Mouse (Mus musculus) forebrain, embryonic 11.5 days (tissue): Measurements from ENCODE around the gene Ccr1l1. TPM values are rescaled to one million over a fixed set of nuclear protein-coding genes. Genes with fewer than 3 reads are reported as not detected.
"Not testable (repeated sequence)": the region's sequence is repeated elsewhere in the genome, so short reads cannot be mapped to it uniquely, and the experiment has no call there.

Source experiments
- ATAC-seq: fragments of 200-750 bp; cut with Nextera tagmentation; replicated peaks from 2 replicates; pipeline ENCODE4 v1.8.0; 2017; ENCODE audit warnings: moderate TSS enrichment; ENCODE audit not compliant: low FRiP score
- DNase-seq: peaks from one replicate; pipeline ENCODE4 v3.0.0-alpha.2; 2017; ENCODE audit warnings: low spot score
- H3K27ac ChIP-seq: fragments of 300-500 bp; sonication (generic); 2 replicates; pipeline ENCODE4 v1.5.1; 2014; ENCODE audit warnings: low read depth, low read length
- H3K27me3 ChIP-seq: fragments of 300-500 bp; sonication (generic); 2 replicates; pipeline ENCODE4 v1.6.1; 2014; ENCODE audit warnings: mild to moderate bottlenecking, low read length, mixed read lengths; ENCODE audit not compliant: control insufficient read depth, insufficient read depth
- H3K36me3 ChIP-seq: fragments of 300-500 bp; sonication (generic); 2 replicates; pipeline ENCODE4 v1.6.1; 2014; ENCODE audit warnings: mild to moderate bottlenecking, low read length, moderate library complexity, mixed read lengths; ENCODE audit not compliant: control insufficient read depth, insufficient read depth
- H3K4me1 ChIP-seq: fragments of 300-500 bp; sonication (generic); replicated peaks from 2 replicates; pipeline ENCODE4 v1.6.1; 2014; ENCODE audit warnings: low read length, mixed read lengths; ENCODE audit not compliant: control insufficient read depth, insufficient read depth
- H3K4me2 ChIP-seq: fragments of 300-500 bp; sonication (generic); 2 replicates; pipeline ENCODE4 v1.6.1; 2014; ENCODE audit warnings: low read depth, mild to moderate bottlenecking, low read length, moderate library complexity, mixed read lengths; ENCODE audit not compliant: severe bottlenecking
- H3K4me3 ChIP-seq: fragments of 300-500 bp; sonication (generic); 2 replicates; pipeline ENCODE4 v1.5.1; 2014; ENCODE audit warnings: low read depth, low read length
- H3K9ac ChIP-seq: fragments of 300-500 bp; sonication (generic); 2 replicates; pipeline ENCODE4 v1.6.1; 2014; ENCODE audit warnings: low read length
- H3K9me3 ChIP-seq: fragments of 300-500 bp; sonication (generic); 2 replicates; pipeline ENCODE4 v1.6.1; 2016; ENCODE audit warnings: low read length, mixed read lengths; ENCODE audit not compliant: control insufficient read depth
- whole genome bisulfite sequencing: fragments of 180-500 bp; shearing (Covaris S2); extraction: QIAGEN DNeasy Blood & Tissue Kit; methylation state at CpG from one replicate; pipeline ENCODE4 v1.1.7; 2014; 5-methylcytosine and 5-hydroxymethylcytosine counted together
- polyA plus RNA-seq: library from polyadenylated mRNA; unstranded; fragments of >200 nt; fragmentation: Nextera tagmentation; extraction: Ambion mirVana; gene quantifications from 2 replicates; pipeline ENCODE4 v1.2.1, GENCODE M21; 2014

Ccr1l1 gene
- polyA plus RNA-seq, 1 experiment from 2014 or later, result not detected

DNA sequence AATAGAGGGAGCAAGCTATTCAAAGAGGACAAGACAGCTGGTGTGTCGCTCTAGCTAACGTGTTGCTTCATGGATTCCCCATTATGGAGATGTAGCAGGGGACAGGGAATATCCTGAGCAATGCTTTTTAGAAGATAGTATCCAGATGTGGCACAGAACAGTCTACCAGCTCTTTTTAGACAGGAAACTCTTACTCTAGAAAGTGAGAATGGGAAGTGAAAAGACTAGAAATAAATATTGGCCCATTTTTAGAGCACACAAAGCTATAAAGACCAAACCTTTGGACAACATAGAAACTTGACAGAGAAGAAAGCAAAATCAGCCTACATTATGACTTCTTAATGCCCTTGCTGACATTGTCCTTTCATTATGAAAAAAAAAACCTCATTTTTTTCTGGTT lies 2.6 kb downstream of the Ccr1l1 start:
- H3K36me3 ChIP-seq, result no peaks in the 10 kb centered on the region
- no peak overlapping the region for H3K9ac ChIP-seq
- no peaks in the 10 kb centered on the region for H3K27me3 ChIP-seq
- WGBS, result 80% methylated on average over 2 of the region's 2 CpGs
- H3K27ac ChIP-seq, result no peak overlapping the region
- ATAC-seq (no peak), DNase-seq (no peak)
- H3K9me3 ChIP-seq, result no peaks in the 10 kb centered on the region
- H3K4me2 ChIP-seq, result no peak overlapping the region
- H3K4me3 ChIP-seq, result no peak overlapping the region
- H3K4me1 ChIP-seq, result no peaks in the 10 kb centered on the region

- H3K27me3 ChIP-seq, result no peaks in the 10 kb centered on the region
- no peak within 1 kb of the TSS for H3K27ac ChIP-seq
- H3K9ac ChIP-seq, result no peak within 1 kb of the TSS
- H3K9me3 ChIP-seq, result no peaks in the 10 kb centered on the region
- WGBS, result 96% methylated on average over 1 of the region's 1 CpGs
- ATAC-seq, result no peak
- H3K4me3 ChIP-seq, result no peak within 1 kb of the TSS
- no peak for DNase-seq
- no peak within 1 kb of the TSS for H3K4me2 ChIP-seq
- no peaks in the 10 kb centered on the region for H3K4me1 ChIP-seq
- no peaks in the 10 kb centered on the region for H3K36me3 ChIP-seq
These were observed 9.8 kb downstream of the Ccr1l1 start, which contains the start of gene Ccr1 for GRCm38 (mm10) chr9:123968290-123968912. Ccr1 (minus strand) TSS chr9:123968692.

- not testable (repeated sequence) for H3K9me3 ChIP-seq, DNase-seq, H3K4me3 ChIP-seq, H3K4me1 ChIP-seq, H3K27ac ChIP-seq, H3K4me2 ChIP-seq, H3K36me3 ChIP-seq, H3K9ac ChIP-seq, ATAC-seq, H3K27me3 ChIP-seq
- WGBS, result 87% methylated on average over 1 of the region's 4 CpGs
These were observed 11.2 kb downstream of the Ccr1l1 start for GRCm38 (mm10) chr9:123966858-123967495.

DNA sequence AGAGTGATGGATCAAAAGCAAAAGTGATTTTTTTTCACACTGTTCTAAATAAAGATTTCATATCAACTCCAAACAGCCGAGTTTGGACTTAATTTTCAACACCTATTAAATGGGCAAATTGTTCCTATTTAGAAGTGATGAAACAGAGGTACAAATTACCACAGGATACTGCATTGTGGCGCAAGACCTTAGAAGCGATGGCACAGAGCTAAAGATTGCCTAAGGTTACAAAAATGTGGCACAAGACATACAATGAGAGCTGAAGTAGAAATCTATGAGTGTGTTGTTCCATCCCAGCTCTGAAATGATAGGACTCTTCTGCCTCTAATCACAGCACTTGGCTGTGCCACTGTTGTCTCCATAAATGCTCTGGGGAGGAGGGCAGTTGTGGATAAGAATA lies 13.4 kb downstream of the Ccr1l1 start:
- ATAC-seq (no peak), DNase-seq (no peak)
- H3K27me3 ChIP-seq, result no peaks in the 10 kb centered on the region
- H3K9ac ChIP-seq, result no peak overlapping the region
- no peak overlapping the region for H3K4me3 ChIP-seq
- H3K9me3 ChIP-seq, result no peaks in the 10 kb centered on the region
- H3K4me2 ChIP-seq, result no peak overlapping the region
- no peak overlapping the region for H3K27ac ChIP-seq
- no peaks in the 10 kb centered on the region for H3K36me3 ChIP-seq
- WGBS, result 86% methylated on average over 3 of the region's 3 CpGs
- H3K4me1 ChIP-seq, result no peaks in the 10 kb centered on the region

DNA sequence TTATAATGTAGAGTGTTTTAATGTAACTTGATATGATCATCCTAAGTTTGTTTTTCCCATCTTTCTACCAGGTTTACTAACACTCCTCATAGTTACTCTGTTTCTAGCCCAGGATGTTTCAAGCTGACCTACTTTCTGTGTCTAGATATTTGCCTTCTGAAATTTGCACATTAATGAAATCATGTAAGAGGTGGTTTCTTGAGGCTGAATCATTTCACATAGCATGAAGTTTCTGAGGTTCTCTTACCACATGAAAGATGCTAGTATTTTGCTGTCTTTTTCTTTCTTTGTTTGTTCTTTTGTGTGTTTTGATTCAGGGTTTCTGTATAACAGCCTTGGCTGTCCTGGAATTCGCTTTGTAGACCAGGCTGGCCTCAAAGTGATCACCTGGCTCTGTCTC lies 18.0 kb downstream of the Ccr1l1 start:
- Histone ChIP-seq H3K4me2 (no peak overlapping the region), H3K9me3 (no peaks in the 10 kb centered on the region), H3K27me3 (no peaks in the 10 kb centered on the region), H3K27ac (no peak overlapping the region), H3K36me3 (no peaks in the 10 kb centered on the region), H3K4me3 (no peak overlapping the region), H3K9ac (no peak overlapping the region), H3K4me1 (no peaks in the 10 kb centered on the region)
- WGBS, result 95% methylated on average over 1 of the region's 1 CpGs
- DNase-seq, result no peak
- ATAC-seq, result no peak

DNA sequence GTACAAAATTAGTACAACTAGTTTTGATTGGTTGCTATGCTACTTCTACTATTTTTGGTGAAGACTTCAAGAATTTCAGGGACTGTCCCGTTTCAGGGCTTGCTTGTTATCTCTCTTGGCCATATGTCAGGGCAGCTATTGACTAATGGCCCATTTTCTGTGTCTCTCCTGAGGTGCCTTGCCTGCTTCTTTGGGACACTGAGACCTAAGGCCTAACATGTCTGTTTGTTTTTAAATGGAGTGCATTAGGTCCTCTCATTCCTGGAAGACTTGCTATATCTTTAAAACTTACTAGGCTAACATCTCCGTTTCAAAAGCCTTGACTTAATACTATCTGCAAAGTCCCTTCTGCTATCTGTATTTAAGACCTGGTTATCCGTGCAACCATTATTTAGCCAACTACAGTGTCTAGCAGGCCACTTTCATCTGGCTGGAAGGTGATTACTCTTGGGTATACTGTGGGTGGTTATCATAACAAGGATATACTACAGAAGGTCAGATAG lies 20.2 kb downstream of the Ccr1l1 start:
- Histone ChIP-seq H3K9me3 (no peaks in the 10 kb centered on the region), H3K4me3 (no peak overlapping the region), H3K9ac (no peak overlapping the region), H3K27me3 (no peaks in the 10 kb centered on the region), H3K4me2 (no peak overlapping the region), H3K36me3 (no peaks in the 10 kb centered on the region), H3K4me1 (no peaks in the 10 kb centered on the region), H3K27ac (no peak overlapping the region)
- 90% methylated on average over 3 of the region's 3 CpGs for WGBS
- DNase-seq, result no peak
- ATAC-seq, result no peak

DNA sequence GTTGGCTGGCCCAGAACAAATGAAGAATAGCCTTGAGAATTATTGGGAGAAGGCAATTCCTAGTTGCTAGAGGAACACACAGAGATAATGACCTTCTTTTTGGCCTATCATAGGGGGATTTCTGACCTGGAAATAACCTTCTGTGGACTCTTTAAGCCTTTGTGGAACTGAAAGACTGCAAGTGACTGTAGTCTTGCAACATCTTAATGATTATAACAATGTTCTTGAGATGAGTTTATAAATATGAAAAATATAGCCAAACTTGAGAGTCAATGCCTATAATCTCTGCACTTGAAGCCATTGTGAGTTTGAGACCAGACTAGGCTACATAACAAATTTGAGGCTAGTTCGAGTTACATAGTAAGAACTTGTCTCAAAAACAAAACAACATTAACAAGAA lies 21.3 kb downstream of the Ccr1l1 start:
- Histone ChIP-seq H3K4me1 (no peaks in the 10 kb centered on the region), H3K4me2 (no peak overlapping the region), H3K27me3 (no peaks in the 10 kb centered on the region), H3K9ac (no peak overlapping the region), H3K9me3 (no peaks in the 10 kb centered on the region), H3K27ac (no peak overlapping the region), H3K36me3 (no peaks in the 10 kb centered on the region), H3K4me3 (no peak overlapping the region)
- 79% methylated on average over 1 of the region's 1 CpGs for WGBS
- DNase-seq (no peak), ATAC-seq (no peak)

GRCm38 (mm10) chr9:123953551-123953950 lies 24.7 kb downstream of the Ccr1l1 start:
- H3K27ac ChIP-seq, result no peak overlapping the region
- no peaks in the 10 kb centered on the region for H3K27me3 ChIP-seq
- no peak for DNase-seq
- no peaks in the 10 kb centered on the region for H3K4me1 ChIP-seq
- no peak overlapping the region for H3K4me2 ChIP-seq
- H3K9ac ChIP-seq, result no peak overlapping the region
- no peaks in the 10 kb centered on the region for H3K36me3 ChIP-seq
- WGBS, result 81% methylated on average over 2 of the region's 2 CpGs
- H3K4me3 ChIP-seq, result no peak overlapping the region
- no peaks in the 10 kb centered on the region for H3K9me3 ChIP-seq
- ATAC-seq, result no peak

- H3K4me1 ChIP-seq, result no peaks in the 10 kb centered on the region
- no peaks in the 10 kb centered on the region for H3K36me3 ChIP-seq
- no peak for DNase-seq
- H3K27ac ChIP-seq, result no peak overlapping the region
- ATAC-seq, result no peak
- no peaks in the 10 kb centered on the region for H3K27me3 ChIP-seq
- no peak overlapping the region for H3K4me3 ChIP-seq
- H3K4me2 ChIP-seq, result no peak overlapping the region
- no peaks in the 10 kb centered on the region for H3K9me3 ChIP-seq
- H3K9ac ChIP-seq, result no peak overlapping the region
- 95% methylated on average over 1 of the region's 1 CpGs for WGBS
These were observed 27.0 kb downstream of the Ccr1l1 start for GRCm38 (mm10) chr9:123951176-123951575.
